ENCODE assay signal across 23 mouse cellular contexts in the genomic region with DNA sequence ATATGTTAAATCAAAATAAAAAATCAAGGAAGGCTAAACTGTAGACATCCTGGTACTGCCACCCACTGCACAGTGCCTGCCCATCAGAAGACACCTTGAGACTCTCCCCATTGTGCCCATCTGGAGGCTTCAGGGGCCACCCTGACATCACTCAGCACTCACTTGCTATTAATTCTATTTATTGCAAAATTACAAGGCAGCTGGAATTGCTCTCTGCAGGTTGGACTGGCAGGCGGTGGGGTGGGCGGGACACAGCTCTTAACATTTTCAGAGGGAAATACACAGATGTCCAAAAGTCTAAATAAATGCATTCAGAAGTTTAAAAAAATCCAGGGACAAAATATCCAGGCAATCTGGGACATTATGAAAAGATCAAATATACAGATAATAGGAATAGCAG.
A peak's percentile ranks its signal among the peaks of the same experiment; 100 is the strongest.
DNase-seq lines count a peak whose midpoint lies in the region.
"Had no signal": no experiment of that assay in that cellular context is flagged by ENCODE, and none has a peak within 500 bp of the region (broad histone marks: within the 10 kb centered on the region; RNA-seq: fewer than 3 reads in every experiment).

No protein-coding gene starts in this region.

- H3K36me3 ChIP-seq in midbrain, embryonic 10.5 days = no peaks in the 10 kb centered on the region
- H3K36me3 ChIP-seq: embryonic facial prominence, embryonic 15.5 days; forebrain, embryonic 15.5 days; heart, embryonic 15.5 days; limb, embryonic 10.5 days; midbrain, embryonic 12.5 days; neural tube, embryonic 15.5 days had no signal

- H3K9me3 ChIP-seq in midbrain, embryonic 10.5 days (replicated peaks) = no peaks in the 10 kb centered on the region
- H3K9me3 ChIP-seq: embryonic facial prominence, embryonic 15.5 days; forebrain, embryonic 15.5 days; heart, embryonic 15.5 days; limb, embryonic 10.5 days; midbrain, embryonic 12.5 days; neural tube, embryonic 15.5 days had no signal

- H3K27ac ChIP-seq in midbrain, embryonic 10.5 days (replicated peaks) = no peak overlapping the region
- H3K27ac ChIP-seq: embryonic facial prominence, embryonic 15.5 days; forebrain, embryonic 15.5 days; heart, embryonic 15.5 days; hindbrain, embryonic 14.5 days; limb, embryonic 10.5 days; midbrain, embryonic 12.5 days; neural tube, embryonic 15.5 days; stomach, postnatal 0 days had no signal

- no peaks in the 10 kb centered on the region for H3K27me3 ChIP-seq in midbrain, embryonic 10.5 days (ENCODE audit: low read depth, poor library complexity, severe bottlenecking)
- H3K27me3 ChIP-seq: embryonic facial prominence, embryonic 15.5 days; forebrain, embryonic 15.5 days; heart, embryonic 15.5 days; midbrain, embryonic 12.5 days; neural tube, embryonic 15.5 days had no signal

- H3K4me1 ChIP-seq in midbrain, embryonic 10.5 days = peaks cover 9% of the 10 kb centered on the region
- H3K4me1 ChIP-seq: embryonic facial prominence, embryonic 15.5 days; heart, embryonic 15.5 days; limb, embryonic 10.5 days; neural tube, embryonic 15.5 days had no signal

- WGBS in midbrain, embryonic 10.5 days = 98% methylated on average over 2 of the region's 2 CpGs

- H3K4me3 ChIP-seq in midbrain, embryonic 10.5 days = no peak overlapping the region
- H3K4me3 ChIP-seq: embryonic facial prominence, embryonic 15.5 days; forebrain, embryonic 15.5 days; heart, embryonic 15.5 days; limb, embryonic 10.5 days; midbrain, embryonic 12.5 days; neural tube, embryonic 15.5 days had no signal

- DNase-seq in frontal cortex, postnatal 36 days (ENCODE audit: low spot score in 2 of 2) = peak; percentile 11 to 31
- no peak for DNase-seq in frontal cortex, postnatal 14 days (ENCODE audit: low spot score in 2 of 2)
- peak; percentile 67 to 88 for DNase-seq in layer of hippocampus, adult 18-20 months (ENCODE audit: low spot score in 2 of 2)
- peak; percentile 48 to 71 for DNase-seq in layer of hippocampus, postnatal 14 days (ENCODE audit: low spot score in 2 of 2)
- DNase-seq in right cerebral cortex, postnatal 25 days = peak; percentile 14
- DNase-seq in midbrain, embryonic 10.5 days (ENCODE audit: low spot score) = no peak
- DNase-seq in lung, postnatal 14 days = no peak
- no peak for DNase-seq in cerebellum, adult 9-11 months
- DNase-seq: adrenal gland, postnatal 10 days; cerebellum, adult 2 months; gastrocnemius, postnatal 36 days; heart, postnatal 4 days; kidney, adult 18-20 months; liver; liver, postnatal 0 days had no signal

Comparison
In these comparisons a context has a peak if more than half of its experiments do, and no peak if none do; other contexts are left out.
1. DNase-seq: peak in frontal cortex, postnatal 36 days (2 of 2), layer of hippocampus, adult 18-20 months (2 of 2), layer of hippocampus, postnatal 14 days (2 of 2) and right cerebral cortex, postnatal 25 days (single experiment); none in frontal cortex, postnatal 14 days (0 of 2), midbrain, embryonic 10.5 days (single experiment), lung, postnatal 14 days (single experiment) and cerebellum, adult 9-11 months (single experiment).